Mouse (Mus musculus): ENCODE data around the gene Fn3krp.

Gene Fn3krp

DNA sequence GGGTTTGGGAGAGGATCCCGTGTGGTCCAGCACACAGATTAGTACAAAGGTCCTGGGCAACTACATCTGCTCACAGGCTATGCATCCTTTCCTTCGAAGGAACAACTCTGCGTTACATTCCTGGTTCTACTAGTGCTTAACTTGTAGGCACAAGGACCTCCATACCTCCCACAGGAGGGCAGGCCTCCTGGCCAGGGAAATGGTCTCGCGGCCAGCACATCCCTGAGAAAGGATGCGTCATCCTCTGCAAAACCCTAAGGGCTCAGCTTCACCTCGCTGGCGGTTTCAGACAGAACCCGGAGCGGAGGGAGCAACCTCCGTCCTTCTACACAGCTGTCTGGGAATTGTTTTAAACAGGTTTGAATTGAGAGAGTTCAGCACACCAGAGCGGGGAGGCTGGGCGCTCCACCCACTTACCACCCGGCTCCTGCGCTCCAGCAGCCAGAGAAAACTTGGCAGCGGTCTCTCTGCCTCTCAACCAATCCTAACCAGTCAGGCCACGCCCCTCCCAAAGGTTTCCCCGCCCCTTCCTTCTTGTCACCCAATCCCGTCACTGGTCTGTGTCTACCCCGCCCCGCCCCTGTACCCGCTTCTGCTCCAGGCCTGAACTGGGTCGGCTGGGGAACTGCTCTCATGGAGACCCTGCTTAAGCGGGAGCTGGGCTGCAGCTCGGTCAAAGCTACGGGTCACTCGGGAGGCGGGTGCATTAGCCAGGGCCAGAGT is at the start of gene Fn3krp:
Fn3krp (plus strand) TSS at position 572 of the 723 bp plus-strand sequence.
- peak; percentile 97 for DNase-seq (ENCODE audit: low spot score)

DNA sequence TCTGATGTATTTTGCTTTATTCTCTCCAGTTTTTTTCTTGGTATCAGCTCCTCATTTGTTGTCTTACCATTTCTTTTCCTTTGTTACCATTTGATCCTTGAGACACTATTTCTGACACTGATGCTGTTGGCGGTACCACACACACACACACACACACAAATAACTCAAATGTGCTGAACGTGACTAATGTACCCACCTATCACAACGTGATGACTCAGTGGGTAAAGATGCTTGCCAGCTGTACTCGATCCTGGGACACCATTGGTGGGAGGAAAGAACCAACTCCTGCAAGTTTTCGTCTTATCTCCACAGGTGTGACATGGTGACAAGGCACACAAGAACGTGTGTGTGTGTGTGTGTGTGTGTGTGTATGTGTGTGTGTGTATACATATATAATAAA is 47.9 kb upstream of the Fn3krp start:
- no peak for DNase-seq (ENCODE audit: low spot score)

DNA sequence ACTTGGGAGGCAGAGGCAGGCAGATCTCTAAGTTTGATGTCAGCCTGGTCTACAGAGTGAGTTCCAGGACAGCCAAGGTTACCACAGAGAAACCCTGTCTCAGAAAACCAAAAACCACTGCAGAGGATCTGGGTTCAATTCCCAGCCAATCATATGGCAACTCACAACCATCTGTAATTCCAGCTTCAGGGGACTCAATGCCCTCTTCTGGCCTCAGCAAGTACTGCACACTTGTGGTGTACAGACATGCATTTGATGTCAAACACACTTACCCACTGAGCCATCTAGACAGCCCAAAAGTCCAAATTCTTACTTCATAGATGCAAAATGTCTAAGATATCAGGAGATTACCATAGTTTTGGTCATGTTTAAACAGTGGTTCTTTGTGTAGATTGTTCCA is 42.6 kb upstream of the Fn3krp start:
- DNase-seq (ENCODE audit: low spot score), result no peak

DNA sequence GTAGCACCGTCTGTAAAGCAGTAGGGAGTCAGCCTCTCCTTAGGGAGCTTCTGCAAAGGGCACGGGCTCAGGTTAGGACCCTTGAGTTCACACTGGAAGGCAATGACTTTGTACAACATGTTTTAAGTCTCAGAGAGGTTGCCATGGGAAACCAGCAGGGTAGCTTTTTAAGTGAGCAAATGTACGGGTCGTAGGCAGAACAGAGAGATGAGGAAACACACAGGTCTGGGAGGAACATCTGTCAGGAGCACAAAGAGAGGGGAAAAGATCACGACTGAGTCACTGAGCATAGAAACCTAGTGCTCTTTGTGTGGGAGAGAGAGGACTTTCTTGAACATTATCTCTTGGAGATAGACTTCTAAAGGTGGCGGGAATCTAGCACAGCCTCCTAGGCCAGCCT is 40.9 kb upstream of the Fn3krp start:
- no peak for DNase-seq (ENCODE audit: low spot score)

DNA sequence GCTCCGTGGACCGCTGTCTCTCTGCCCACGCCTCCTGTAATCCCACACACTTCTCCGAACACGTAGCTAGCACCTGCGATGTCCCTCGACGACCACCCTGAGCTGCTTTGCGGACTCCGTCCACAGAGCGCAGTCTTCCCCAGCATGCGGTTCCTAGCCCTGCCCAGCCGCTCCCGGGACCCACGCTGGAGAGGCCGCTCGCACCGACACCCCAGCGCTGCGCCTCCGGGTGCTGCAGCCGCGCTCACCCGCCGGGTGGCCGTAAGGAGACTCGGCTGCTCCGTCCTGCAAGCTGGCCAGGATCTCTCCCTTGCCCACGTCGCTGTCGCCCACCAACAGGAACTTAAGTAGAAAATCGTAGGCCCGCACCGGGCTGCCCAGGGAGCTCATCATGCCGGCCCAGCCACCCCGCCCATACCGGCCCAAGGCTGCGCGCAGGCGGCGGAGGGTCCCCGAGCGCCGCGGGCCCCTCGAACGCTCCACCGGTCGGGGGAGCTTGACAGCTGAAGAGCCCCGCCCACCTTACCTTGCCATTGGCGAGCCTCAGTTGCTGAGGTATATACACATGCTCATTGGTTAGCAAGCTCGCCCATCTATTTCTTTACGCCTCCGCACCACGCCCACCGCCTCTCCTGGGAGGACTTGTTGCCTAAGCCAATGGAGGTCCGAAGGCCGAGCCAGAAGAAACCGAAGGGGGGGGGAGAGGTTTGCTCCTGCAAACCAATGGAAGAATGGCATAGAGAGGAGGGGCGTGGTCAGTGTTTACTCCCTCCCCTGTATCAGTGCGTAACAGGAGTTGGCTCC is 33.2 kb upstream of the Fn3krp start, which contains the start of gene Rab40b:
Rab40b (minus strand) TSS at position 502 of the 804 bp plus-strand sequence.
- peak; percentile 45 for DNase-seq (ENCODE audit: low spot score)

DNA sequence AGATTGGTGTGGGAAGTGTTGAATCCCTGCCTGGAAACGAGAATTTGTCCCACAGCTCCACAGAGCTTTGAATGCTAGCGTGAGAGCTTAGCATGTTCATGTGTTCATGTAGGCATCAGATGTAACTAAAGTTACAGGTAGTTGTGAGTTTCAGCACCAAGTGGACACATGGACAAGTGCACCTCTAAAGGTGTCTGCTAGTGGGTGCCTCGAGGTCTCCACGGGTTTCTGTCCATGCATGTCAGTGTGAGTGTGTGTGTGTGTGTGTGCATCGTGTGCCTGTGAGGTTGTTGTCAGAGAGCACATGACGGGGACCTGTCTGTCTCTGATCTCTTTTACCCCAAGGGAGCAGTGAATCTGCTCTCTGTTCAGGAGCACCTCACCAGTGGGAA is 32.7 kb upstream of the Fn3krp start:
- DNase-seq (ENCODE audit: low spot score), result no peak

DNA sequence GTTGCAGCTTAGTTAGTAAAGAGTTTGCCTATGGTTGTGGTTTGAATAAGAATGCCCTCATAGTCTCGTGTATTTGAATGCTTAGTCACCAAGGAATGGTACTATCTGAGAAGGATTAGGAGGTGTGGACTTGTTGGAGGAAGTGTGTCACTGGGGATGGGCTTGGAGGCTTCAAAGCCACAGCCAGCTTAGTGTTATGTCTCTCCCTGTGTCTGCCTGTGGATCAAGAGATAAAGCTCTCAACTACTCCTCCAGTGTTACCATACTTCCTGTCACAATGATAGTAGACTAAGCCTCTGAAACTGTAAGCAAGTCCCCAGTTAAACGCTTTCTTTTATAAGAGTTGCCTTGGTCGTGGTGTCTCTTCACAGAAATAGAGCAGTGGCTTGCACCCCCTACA is 30.4 kb upstream of the Fn3krp start:
- DNase-seq (ENCODE audit: low spot score), result no peak

DNA sequence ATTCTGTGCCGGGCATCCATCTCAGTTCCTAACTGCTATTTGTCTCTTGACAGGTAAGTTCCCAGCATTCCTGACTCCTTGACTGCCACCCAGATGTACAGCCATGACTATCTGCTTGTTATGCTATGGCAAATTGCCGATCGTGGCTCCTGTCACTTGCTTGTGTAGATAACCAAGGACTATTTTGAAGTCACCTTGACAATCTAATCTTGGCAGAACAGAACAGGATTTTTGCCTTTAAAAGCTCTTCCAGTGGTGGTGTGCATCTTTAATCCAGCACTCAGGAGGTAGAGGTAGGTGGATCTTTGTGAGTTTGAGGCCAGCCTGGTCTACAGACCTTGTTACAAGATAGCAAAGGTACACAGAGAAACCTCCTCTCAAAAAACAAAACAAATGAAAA is 28.8 kb upstream of the Fn3krp start:
- no peak for DNase-seq (ENCODE audit: low spot score)

DNA sequence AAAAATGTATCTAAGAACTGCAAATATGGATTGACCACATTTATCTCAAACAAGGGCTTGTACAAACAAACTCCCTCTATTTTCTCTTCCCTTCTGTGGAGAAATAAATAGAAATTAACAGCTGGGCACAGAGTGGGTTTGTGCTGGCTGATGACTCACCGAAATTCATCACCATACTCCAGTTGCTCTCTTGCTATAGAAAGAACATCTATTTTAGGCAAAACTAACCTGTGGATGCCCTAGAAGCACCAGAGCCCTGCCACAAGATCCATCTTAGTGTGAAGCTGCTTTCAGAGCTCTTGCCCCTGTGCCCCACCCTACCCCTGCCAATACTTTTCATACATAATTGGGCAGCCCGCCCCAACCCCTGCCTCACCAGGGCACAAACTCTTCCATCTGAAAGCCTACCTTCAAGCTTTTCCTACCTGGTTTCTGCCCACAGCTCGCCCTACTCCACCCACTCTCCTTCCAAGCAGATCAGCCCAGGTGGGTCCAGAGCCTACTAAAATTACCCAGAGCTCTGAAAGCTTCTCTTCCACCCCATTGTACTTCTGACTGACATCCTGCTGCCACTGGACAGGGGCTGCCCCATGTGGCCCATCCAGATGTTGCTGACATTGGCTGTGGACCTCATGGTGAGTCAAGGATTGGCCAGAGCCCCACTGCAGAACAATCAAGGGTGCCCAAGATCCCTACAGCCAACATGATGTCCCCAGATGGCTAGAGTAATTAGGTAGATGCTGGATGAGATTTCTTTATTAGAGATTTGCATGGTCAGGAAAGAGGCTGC is 13.6 kb upstream of the Fn3krp start:
- no peak for DNase-seq (ENCODE audit: low spot score)

DNA sequence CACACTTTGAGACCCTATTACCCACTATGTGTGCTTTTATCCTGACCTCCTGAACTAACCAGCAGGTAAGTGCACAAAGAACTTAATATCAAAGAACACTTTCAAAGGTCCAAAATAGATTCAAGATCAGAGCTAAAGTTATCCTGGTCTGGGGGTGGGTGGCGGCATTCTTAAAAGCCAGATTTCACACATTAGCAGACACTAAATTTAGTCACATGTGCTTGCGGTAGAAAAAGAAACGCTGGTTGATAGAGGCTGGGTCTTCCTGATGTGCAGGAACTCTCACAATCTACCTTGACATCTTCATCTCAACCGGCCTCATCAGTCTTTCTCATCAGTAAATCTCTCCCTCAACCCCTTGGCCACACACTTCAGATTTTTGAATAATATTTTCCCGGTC is 6.4 kb upstream of the Fn3krp start:
- no peak for DNase-seq (ENCODE audit: low spot score)

DNA sequence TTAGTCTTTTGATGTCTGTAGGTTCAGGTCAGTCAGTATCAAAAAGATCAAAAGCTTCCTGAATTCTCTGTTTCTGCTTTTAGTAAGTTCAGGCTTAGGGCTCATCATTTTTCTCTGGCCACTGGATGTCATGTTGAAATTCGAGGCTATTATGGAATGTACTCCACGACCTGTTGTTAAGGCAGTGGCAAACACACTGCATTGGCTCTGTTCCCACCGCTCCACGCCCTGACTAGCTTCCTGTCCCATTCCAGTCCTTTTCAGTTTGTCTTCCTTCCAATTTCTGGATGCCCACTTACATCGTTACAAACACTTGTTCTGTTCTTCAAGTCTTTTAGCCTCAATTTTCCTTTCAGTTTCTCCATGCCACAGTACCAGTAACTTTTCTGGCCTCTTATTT is 5.8 kb upstream of the Fn3krp start:
- DNase-seq (ENCODE audit: low spot score), result no peak

DNA sequence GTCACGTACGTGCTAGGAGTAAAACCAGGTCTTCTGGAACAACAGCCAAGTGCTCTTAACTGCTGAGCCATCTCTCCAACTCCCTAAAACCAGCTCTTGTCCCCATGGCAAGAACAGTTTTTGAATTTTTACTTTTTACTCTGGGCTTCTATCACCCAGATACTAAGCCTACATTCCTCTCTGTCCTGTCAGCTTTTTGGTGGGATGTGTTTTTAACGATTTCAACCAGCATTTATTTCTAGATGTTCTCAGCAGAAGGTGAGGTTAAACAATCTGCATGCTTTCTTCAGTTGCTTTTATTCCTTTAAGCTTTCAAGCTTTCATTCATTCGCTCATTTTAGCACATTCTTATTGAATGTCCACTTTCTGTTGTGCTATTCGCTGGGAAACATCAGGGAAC is 3.2 kb upstream of the Fn3krp start:
- DNase-seq (ENCODE audit: low spot score), result no peak

DNA sequence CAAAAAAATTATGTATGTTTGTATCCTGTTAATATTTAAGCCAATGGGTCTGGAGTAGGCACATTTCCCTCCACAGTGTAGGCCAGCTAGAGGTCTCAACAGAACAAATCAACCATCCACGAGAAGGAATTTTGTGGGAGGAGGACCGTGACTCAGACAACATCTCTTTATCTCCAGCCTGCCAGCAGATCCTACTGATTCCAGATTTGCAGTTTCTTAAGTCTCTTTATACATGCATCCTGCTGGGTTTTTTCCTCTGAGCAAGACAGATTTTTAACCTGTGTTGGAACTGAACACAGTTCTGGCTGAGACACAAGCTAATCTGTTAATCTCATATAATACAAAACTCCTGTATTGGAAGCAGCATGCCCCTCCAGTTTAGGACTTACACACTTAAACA is 2.3 kb upstream of the Fn3krp start:
- DNase-seq (ENCODE audit: low spot score), result no peak

DNA sequence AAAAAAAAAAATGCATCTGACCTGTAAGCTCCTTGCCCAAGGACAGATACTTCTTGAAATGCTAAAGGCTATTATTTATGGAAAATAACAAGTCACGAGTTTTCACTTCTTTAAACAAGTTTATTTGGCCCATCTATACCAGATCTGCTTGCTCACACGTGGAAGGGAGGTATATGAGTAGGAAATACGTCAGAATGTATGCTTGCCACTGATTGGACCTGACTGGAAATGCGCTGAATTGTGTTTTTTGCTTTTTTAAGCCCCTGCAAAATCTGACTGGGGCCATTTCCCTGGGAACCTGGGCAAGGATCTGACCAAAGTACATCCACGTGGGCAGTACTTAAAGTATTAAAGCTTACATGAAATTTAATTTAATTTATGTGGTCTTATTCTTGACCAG is 822 bp upstream of the Fn3krp start:
- no peak for DNase-seq (ENCODE audit: low spot score)

DNA sequence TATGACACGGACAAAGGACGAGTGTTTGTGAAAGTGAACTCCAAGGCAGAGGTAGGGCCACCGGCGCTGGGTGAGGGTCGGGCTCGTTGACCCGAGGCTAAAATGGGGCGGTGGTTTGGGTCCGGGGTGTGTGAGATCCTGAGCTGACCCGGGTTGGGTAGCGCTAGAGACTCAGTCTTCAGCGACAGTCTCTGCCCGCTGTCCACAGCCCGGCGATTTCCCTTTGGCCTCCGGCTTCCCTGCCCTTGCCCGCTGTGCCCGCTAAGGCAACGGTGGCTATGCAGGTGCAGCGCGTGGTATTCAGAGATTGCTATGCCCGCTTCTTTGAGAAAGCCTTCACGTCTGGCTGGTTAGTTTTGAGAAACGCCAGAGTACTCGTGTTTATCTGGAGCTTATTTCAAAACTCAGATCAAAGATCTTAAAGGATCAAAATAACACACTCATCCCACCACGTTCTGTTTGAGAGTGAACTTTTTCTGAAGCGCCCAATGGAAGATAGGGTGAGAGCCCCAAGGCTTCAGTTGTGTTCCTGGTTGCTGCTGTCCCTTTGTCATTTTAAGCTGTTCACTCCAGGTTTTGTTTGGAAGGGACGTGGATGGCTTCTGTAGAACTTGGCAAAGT is 462 bp downstream of the Fn3krp start:
- DNase-seq (ENCODE audit: low spot score), result no peak

DNA sequence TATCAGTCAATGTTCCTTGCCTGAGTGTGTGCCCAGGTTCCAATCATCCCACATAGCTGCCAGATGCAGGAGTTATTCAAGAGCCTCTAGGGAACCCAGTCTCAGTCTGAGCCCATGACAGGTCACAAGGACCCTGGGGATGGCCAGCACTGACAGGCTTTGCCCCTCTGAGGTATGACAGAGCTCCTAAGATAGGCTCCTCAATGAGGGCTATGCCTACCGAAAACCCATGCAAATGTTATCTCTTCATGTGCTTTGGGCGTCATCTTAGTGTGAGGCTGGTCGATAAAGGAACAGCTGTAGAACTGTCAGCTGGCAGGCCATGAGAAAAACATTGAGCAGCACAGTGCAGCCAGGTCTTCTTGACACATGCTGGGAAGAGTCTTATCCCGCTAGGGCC is 12.2 kb downstream of the Fn3krp start:
- peak; percentile 72 for DNase-seq (ENCODE audit: low spot score)

DNA sequence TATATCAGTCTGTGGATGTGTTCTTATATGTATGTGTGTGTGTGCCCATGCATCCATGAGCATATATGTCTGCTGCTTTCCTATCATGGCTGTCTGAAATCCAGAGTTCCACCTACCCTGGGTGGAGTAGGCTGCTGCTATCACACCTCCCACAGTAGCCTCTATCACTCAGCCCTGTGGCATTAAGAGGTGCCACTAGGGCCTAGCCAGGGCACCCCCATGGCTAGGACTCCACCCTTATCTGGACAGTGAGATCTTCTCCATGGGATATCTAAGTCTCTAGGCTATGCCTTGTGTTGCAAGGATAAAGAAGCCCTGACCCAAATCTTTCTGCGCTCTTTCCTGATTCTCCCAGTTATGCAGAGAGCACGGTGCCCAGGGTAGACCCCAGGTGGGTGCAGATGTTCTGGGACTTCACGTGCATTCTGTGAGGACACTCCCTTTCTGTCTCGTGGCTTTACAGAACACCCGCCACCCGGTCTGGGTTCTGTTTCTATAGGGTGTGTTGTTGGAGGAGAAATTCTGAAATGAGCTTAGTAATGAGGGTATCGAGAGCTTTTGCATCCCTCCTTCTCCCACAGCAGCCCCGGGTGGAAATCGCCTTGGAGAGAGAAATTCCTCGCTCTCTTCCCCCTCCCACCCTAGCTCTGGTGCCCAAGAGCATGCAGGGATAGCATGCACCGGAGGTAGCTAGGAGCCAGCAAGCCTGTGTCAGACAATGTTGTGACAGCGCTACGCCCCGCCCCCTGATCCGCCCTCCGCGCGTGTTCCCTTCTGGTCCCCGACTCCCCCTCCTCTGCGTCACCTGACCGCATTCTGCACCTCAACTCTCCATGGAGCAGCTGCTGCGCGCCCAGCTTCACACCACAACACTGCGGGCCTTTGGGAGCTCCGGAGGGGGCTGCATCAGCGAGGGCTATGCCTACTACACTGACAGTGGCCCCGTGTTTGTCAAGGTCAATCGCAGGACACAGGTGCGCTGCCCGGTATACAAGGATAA is 13.3 kb downstream of the Fn3krp start, which contains the start of gene Fn3k:
Fn3k (plus strand) TSS at position 758 of the 1,000 bp plus-strand sequence.
- DNase-seq (ENCODE audit: low spot score), result peak; percentile 83

DNA sequence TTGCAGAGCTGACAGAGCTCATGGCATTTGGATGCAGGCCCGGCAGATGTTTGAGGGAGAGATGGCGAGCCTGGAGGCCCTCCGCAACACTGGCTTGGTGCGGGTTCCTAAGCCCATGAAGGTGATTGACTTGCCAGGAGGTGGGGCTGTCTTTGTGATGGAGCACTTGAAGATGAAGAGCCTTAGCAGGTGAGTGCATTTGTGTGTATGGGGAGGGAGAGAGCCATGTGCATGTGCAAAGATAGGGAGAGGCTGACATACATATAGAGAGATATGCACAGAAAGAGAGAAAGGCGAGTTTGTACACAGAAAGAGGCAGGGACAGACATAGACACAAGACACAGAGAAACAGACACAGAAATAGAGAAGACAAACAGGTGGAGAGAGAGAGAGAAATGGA is 16.0 kb downstream of the Fn3krp start:
- no peak for DNase-seq (ENCODE audit: low spot score)

DNA sequence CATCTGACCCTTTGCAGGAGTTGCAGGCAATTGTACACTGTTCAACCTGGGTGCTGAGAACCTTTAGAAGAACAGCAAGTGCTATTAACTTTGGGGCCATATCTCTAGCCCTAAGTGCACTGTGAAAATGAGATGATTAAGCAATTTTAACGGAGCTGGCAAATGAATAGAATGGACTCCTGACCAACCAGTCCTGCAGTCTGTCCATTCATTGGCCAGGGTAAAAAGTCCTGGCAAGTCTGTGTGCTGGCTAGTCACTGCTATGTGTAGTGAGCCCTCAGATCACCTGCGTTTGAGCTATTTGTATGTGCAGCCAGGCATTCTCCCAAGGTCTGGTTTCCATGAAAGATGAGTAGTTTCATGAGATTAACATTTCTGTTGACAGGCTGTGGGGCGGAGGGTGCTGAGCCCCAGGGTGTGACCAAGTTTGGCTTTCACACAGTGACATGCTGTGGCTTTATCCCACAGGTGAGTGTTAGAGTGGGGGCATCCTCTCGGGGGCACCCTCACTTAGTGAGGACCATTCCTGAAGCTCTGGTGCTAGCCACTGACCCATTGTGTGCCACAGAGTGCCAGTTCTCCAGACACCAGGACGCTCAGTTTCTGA is 18.6 kb downstream of the Fn3krp start:
- DNase-seq (ENCODE audit: low spot score), result no peak

DNA sequence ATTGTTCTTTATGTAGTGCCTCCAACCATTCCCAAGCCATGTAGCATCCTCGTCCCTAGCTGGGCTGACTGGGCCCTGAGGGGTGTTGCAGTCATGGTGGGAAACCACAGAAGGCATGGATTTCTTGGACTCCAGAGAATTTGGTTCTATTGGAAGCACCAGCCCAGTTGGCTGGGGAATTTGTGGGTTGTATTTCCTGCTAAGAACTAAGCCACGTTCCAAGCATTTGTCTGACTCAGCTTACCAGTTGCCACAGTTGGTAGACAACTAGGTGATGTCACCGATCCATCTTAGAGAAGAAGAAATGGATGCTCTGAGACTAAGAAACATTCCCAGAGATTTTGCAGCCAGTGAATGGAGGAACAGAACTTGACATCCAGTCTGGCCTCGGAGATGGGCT is 20.5 kb downstream of the Fn3krp start:
- no peak for DNase-seq (ENCODE audit: low spot score)

DNA sequence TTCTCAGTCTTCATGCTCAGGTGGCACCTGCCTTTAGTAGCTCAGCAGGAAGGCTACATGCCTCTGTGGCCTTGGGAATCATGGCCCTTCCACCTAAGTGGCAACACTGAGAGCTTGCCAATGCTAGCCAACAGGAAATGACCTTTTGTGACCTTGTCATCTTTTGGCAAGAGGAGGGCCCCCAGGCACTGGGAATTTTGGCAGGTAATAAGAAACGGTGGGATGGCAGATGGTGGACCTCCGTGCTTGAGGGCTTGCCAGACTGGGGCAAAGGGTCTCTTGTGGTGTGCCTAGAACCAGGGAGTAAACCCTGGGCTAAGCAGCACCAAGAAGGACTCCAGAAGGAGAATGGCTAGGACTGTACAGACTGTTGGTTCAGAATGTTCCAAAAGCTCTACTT is 20.9 kb downstream of the Fn3krp start:
- no peak for DNase-seq (ENCODE audit: low spot score)
